Mouse (Mus musculus) heart, postnatal 10 days (tissue): ENCODE results near the gene Slco6c1. TPM values are rescaled to one million over a fixed set of nuclear protein-coding genes. Genes with fewer than 3 reads are reported as not detected.

Experiments used
- DNase-seq, 2 experiments: peaks; one replicate each; pipeline ENCODE4 v3.0.0; 2021
- intact Hi-C: fragments of 180-260 bp; cut with DNase I; formaldehyde crosslinking; loops from one replicate; pipeline ENCODE4 v1.15.1; 2025
- total RNA-seq, 2 experiments: library from RNA; stranded (reverse); gene quantifications; 2 replicates each; pipeline ENCODE4 v1.2.3; 2021

Gene Slco6c1
- not detected for total RNA-seq

GRCm38 (mm10) chr1:97128201-97128600, at the start of gene Slco6c1:
Slco6c1 (minus strand) TSS chr1:97128301.
- DNase-seq = no peak
- intact Hi-C loops = no loop called here

- DNase-seq = no peak
- intact Hi-C loops = loop anchor here (5.0 kb wide), 1 partner anchor 653 kb away; no protein-coding TSS in a partner anchor
Observed at GRCm38 (mm10) chr1:97038982-97039381, 89.1 kb downstream of the Slco6c1 start.

- peak; percentile 12 to 42 for DNase-seq
Observed at GRCm38 (mm10) chr1:97038548-97038947, 89.6 kb downstream of the Slco6c1 start.

GRCm38 (mm10) chr1:97037955-97038354, 90.1 kb downstream of the Slco6c1 start:
- DNase-seq = no peak
- intact Hi-C loops = loop anchor here (5.0 kb wide), 1 partner anchor 654 kb away; no protein-coding TSS in a partner anchor

More at GRCm38 (mm10) chr1:97038548-97038947, 89.6 kb downstream of the Slco6c1 start:
- intact Hi-C loops = loop anchor here (5.0 kb wide), 1 partner anchor 654 kb away; no protein-coding TSS in a partner anchor

GRCm38 (mm10) chr1:97021388-97021787, 106.7 kb downstream of the Slco6c1 start:
- DNase-seq = no peak
- intact Hi-C loops = no loop called here

- DNase-seq = no peak
- intact Hi-C loops = loop anchor here (2.0 kb wide), 1 partner anchor 173 kb away; no protein-coding TSS in a partner anchor
Observed at GRCm38 (mm10) chr1:97019404-97019803, 108.7 kb downstream of the Slco6c1 start.

- DNase-seq = peak; percentile 19 to 35
- intact Hi-C loops = loop anchor here (2.0 kb wide), 1 partner anchor 172 kb away; no protein-coding TSS in a partner anchor
Observed at GRCm38 (mm10) chr1:97018978-97019377, 109.1 kb downstream of the Slco6c1 start.
